In the genomic region with DNA sequence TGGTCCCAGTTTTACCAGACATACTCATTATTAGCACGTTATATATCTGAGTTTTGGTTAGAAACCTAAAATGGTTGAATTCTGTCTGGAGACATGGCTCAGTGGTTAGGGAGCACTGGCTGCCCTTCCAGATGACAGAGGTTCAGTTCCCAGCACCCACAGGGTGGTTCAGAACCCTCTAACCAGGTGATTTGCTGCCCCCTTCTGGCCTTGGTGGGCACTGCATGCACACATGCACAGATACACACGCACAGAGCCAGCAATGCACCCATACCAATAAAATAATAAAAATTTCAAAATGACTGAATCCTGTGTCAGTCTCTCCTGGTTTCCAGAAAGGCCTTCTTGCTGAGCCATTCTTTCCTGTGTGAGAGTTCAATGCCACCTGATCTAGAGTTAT, we compare ENCODE assay signal across 14 mouse cellular contexts. TPM values are rescaled to one million over a fixed set of nuclear protein-coding genes. Genes with fewer than 3 reads are reported as not detected.
DNase-seq lines count a peak whose midpoint lies in the region; ATAC-seq and TF ChIP-seq lines count a peak whose summit lies in the region.
"Had no signal": no experiment of that assay in that cellular context is flagged by ENCODE, and none has a peak within 500 bp of the region (broad histone marks: within the 10 kb centered on the region; RNA-seq: fewer than 3 reads in every experiment).

No protein-coding gene starts in this region.

- TF ChIP-seq CTCF in liver, adult 2 months (IDR thresholded peaks at IDR 0.05; ENCODE audit: low read depth, low read length), result peak; percentile 33
- TF ChIP-seq CTCF in stomach, postnatal 0 days (IDR thresholded peaks at IDR 0.05; ENCODE audit: low read depth), result peak; percentile 42

- no peak overlapping the region for H3K9ac ChIP-seq in liver, adult 2 months (ENCODE audit: low read depth, low read length)
- H3K9ac ChIP-seq in liver, embryonic 12.5 days, result no peak overlapping the region
- H3K9ac ChIP-seq in stomach, postnatal 0 days (ENCODE audit: low read length), result no peak overlapping the region
- H3K9ac ChIP-seq: heart, embryonic 15.5 days; hindbrain, embryonic 14.5 days; neural tube, embryonic 12.5 days had no signal

- TF ChIP-seq POLR2A in liver, adult 2 months (IDR thresholded peaks at IDR 0.05; ENCODE audit: extremely low read depth, insufficient read depth, low read length), result no peak

- H3K27ac ChIP-seq in liver, adult 2 months (replicated peaks; ENCODE audit: insufficient read depth, low read depth, low read length), result no peak overlapping the region
- no peak overlapping the region for H3K27ac ChIP-seq in liver, embryonic 12.5 days
- H3K27ac ChIP-seq in stomach, postnatal 0 days (replicated peaks), result no peak overlapping the region
- H3K27ac ChIP-seq: heart, embryonic 15.5 days; hindbrain, embryonic 14.5 days; midbrain, embryonic 10.5 days; neural tube, embryonic 12.5 days had no signal

- ATAC-seq in CD4-positive, CD25-positive, alpha-beta regulatory T cell, adult 4 months, result no peak
- no peak for ATAC-seq in liver, embryonic 12.5 days
- ATAC-seq in stomach, postnatal 0 days (ENCODE audit: low FRiP score, low TSS enrichment), result no peak
- ATAC-seq in frontal cortex, adult (ENCODE audit: low TSS enrichment), result no peak

- H3K79me2 ChIP-seq in liver, adult 2 months (ENCODE audit: control insufficient read depth, insufficient read depth, low read length), result no peaks in the 10 kb centered on the region

- no peak overlapping the region for H3K4me3 ChIP-seq in liver, adult 2 months (ENCODE audit: insufficient read depth, low read depth, low read length)
- H3K4me3 ChIP-seq in liver, embryonic 12.5 days, result no peak overlapping the region
- H3K4me3 ChIP-seq in stomach, postnatal 0 days (ENCODE audit: low read depth, low read length), result no peak overlapping the region
- H3K4me3 ChIP-seq: heart, embryonic 15.5 days; midbrain, embryonic 10.5 days; neural tube, embryonic 12.5 days had no signal

- WGBS in liver, adult 2 months, result 99% methylated on average over 2 of the region's 2 CpGs
- 88% methylated on average over 2 of the region's 2 CpGs for WGBS in liver, embryonic 12.5 days (ENCODE audit: insufficient replicate concordance)
- 98% methylated on average over 2 of the region's 2 CpGs for WGBS in stomach, postnatal 0 days

- peak; percentile 45 for DNase-seq in CD4-positive, CD25-positive, alpha-beta regulatory T cell, adult 2 months (ENCODE audit: low read depth, low spot score)
- no peak for DNase-seq in liver, adult 2 months (ENCODE audit: extremely low read depth, low read depth, low spot score)
- peak; percentile 57 for DNase-seq in ZHBTc4 (ENCODE audit: low read depth, low spot score)
- no peak for DNase-seq in stomach, postnatal 0 days (ENCODE audit: low spot score)
- DNase-seq in frontal cortex, adult 2 months (ENCODE audit: extremely low spot score in 1 of 2, low spot score in 1 of 2), result no peak
- DNase-seq: gastrocnemius, postnatal 25 days; lung, postnatal 14 days had no signal

- H3K27me3 ChIP-seq in liver, adult 2 months (ENCODE audit: control insufficient read depth, insufficient read depth, low read length), result no peaks in the 10 kb centered on the region
- H3K27me3 ChIP-seq in liver, embryonic 12.5 days (replicated peaks), result no peaks in the 10 kb centered on the region
- no peaks in the 10 kb centered on the region for H3K27me3 ChIP-seq in stomach, postnatal 0 days (ENCODE audit: control insufficient read depth, insufficient read depth, low read length)
- H3K27me3 ChIP-seq: heart, embryonic 15.5 days; neural tube, embryonic 12.5 days had no signal

- no peak for TF ChIP-seq EP300 in stomach, postnatal 0 days (optimal IDR thresholded peaks at IDR 0.05)

- no peaks in the 10 kb centered on the region for H3K4me1 ChIP-seq in liver, adult 2 months (ENCODE audit: control insufficient read depth, insufficient read depth, low read length)
- peaks cover 18% of the 10 kb centered on the region for H3K4me1 ChIP-seq in liver, embryonic 12.5 days
- no peaks in the 10 kb centered on the region for H3K4me1 ChIP-seq in stomach, postnatal 0 days (replicated peaks; ENCODE audit: control insufficient read depth, insufficient read depth)

- peaks cover 4% of the 10 kb centered on the region; the same call in 1 of the 2 replicates for H3K9me3 ChIP-seq in liver, embryonic 12.5 days (replicated peaks)
- no peaks in the 10 kb centered on the region for H3K9me3 ChIP-seq in stomach, postnatal 0 days (ENCODE audit: control insufficient read depth, low read length)
- H3K9me3 ChIP-seq: heart, embryonic 15.5 days had no signal

- H3K4me2 ChIP-seq in liver, embryonic 12.5 days, result no peak overlapping the region
- H3K4me2 ChIP-seq in stomach, postnatal 0 days (replicated peaks; ENCODE audit: low read depth), result no peak overlapping the region
- H3K4me2 ChIP-seq: heart, embryonic 15.5 days; hindbrain, embryonic 14.5 days; neural tube, embryonic 12.5 days had no signal

- H3K36me3 ChIP-seq in liver, adult 2 months (ENCODE audit: control insufficient read depth, insufficient read depth, low read length), result no peaks in the 10 kb centered on the region
- H3K36me3 ChIP-seq in liver, embryonic 12.5 days, result no peaks in the 10 kb centered on the region
- H3K36me3 ChIP-seq in stomach, postnatal 0 days (ENCODE audit: control insufficient read depth, insufficient read depth, low read length), result no peaks in the 10 kb centered on the region
- H3K36me3 ChIP-seq: heart, embryonic 15.5 days; midbrain, embryonic 10.5 days; neural tube, embryonic 12.5 days had no signal

RNA-seq across cellular contexts. Expression of a gene that starts 3.9 kb away (rescaled TPM):
- polyA plus RNA-seq in CD4-positive, CD25-positive, alpha-beta regulatory T cell, adult 4 months (2017; shearing (Covaris generic)), result 10 to 100 TPM; 26.2 to 30.5 TPM
- 12.2 and 15.6 TPM in 2 replicates for total RNA-seq in liver, adult 2 months (2014; rRNA removed)
- polyA plus RNA-seq in liver, adult 2 months (2012; rRNA removed), result 15.3 and 17.9 TPM in 2 replicates
- polyA plus RNA-seq in liver, embryonic 12.5 days (2016; fragmentation: Nextera tagmentation; extraction: Ambion mirVana), result 95.1 and 95.7 TPM in 2 replicates
- polyA plus RNA-seq in stomach, postnatal 0 days (2015; fragmentation: Nextera tagmentation; extraction: Ambion mirVana), result 67.9 and 70.4 TPM in 2 replicates
- 48.2 and 55.2 TPM in 2 replicates for polyA plus RNA-seq in frontal cortex, adult 2 months (2012; rRNA removed)

RNA-seq across cellular contexts. Expression of a gene that starts 19.0 kb away (rescaled TPM):
- polyA plus RNA-seq in CD4-positive, CD25-positive, alpha-beta regulatory T cell, adult 4 months (2017; shearing (Covaris generic)), result 10 to 100 TPM; 49.1 to 52.4 TPM
- total RNA-seq in liver, adult 2 months (2014; rRNA removed), result 20.3 and 24.1 TPM in 2 replicates
- polyA plus RNA-seq in liver, adult 2 months (2012; rRNA removed), result 17.4 and 17.5 TPM in 2 replicates
- polyA plus RNA-seq in liver, embryonic 12.5 days (2016; fragmentation: Nextera tagmentation; extraction: Ambion mirVana), result 14.9 and 16.5 TPM in 2 replicates
- polyA plus RNA-seq in stomach, postnatal 0 days (2015; fragmentation: Nextera tagmentation; extraction: Ambion mirVana), result 21.0 and 25.0 TPM in 2 replicates
- polyA plus RNA-seq in frontal cortex, adult 2 months (2012; rRNA removed), result 22.0 and 22.7 TPM in 2 replicates

Comparison
In these comparisons a context has a peak if more than half of its experiments do, and no peak if none do; other contexts are left out.
1. DNase-seq: peak in CD4-positive, CD25-positive, alpha-beta regulatory T cell, adult 2 months (single experiment) and ZHBTc4 (single experiment); none in liver, adult 2 months (single experiment), stomach, postnatal 0 days (single experiment) and frontal cortex, adult 2 months (0 of 2).